Mouse (Mus musculus): ENCODE measurements at regions not wholly inside any gene's neighbourhood (a gene's known extent, or its start where the extent isn't known, plus 50 kb on each side); places are given as distances from the start of the nearest gene placed in this dataset.

- TF ChIP-seq CTCF (IDR thresholded peaks at IDR 0.05; ENCODE audit: borderline replicate concordance, insufficient read depth, low read depth, low read length) (no peak), POLR2A (IDR thresholded peaks at IDR 0.05; ENCODE audit: borderline replicate concordance, insufficient read depth, low read length) (no peak)
Observed at GRCm38 (mm10) chr16:91995459-91996190, 62.4 kb upstream of the Mrps6 start.
